Mouse (Mus musculus) forebrain, embryonic 15.5 days (tissue): ENCODE results near the gene Smim27. TPM values are rescaled to one million over a fixed set of nuclear protein-coding genes. Genes with fewer than 3 reads are reported as not detected.

Experiments
- ATAC-seq: fragments of 200-750 bp; cut with Nextera tagmentation; replicated peaks from 2 replicates; pipeline ENCODE4 v1.8.0; 2017; ENCODE audit warnings: mild to moderate bottlenecking, moderate TSS enrichment, moderate library complexity
- H3K27ac ChIP-seq: fragments of 300-500 bp; sonication (generic); replicated peaks from 2 replicates; pipeline ENCODE4 v1.5.1; 2015; ENCODE audit warnings: mild to moderate bottlenecking, inconsistent platforms
- H3K27me3 ChIP-seq: fragments of 300-500 bp; sonication (generic); 2 replicates; pipeline ENCODE4 v1.6.1; 2015; ENCODE audit warnings: inconsistent platforms
- H3K36me3 ChIP-seq: fragments of 300-500 bp; sonication (generic); 2 replicates; pipeline ENCODE4 v1.6.1; 2015; ENCODE audit warnings: mild to moderate bottlenecking, inconsistent platforms
- H3K4me1 ChIP-seq: fragments of 300-500 bp; sonication (generic); 2 replicates; pipeline ENCODE4 v1.6.1; 2015; ENCODE audit warnings: inconsistent platforms
- H3K4me2 ChIP-seq: fragments of 300-500 bp; sonication (generic); replicated peaks from 2 replicates; pipeline ENCODE4 v1.6.1; 2015; ENCODE audit warnings: mild to moderate bottlenecking, inconsistent platforms
- H3K4me3 ChIP-seq: fragments of 300-500 bp; sonication (generic); 2 replicates; pipeline ENCODE4 v1.5.1; 2015; ENCODE audit warnings: mild to moderate bottlenecking, inconsistent platforms
- H3K9ac ChIP-seq: fragments of 300-500 bp; sonication (generic); replicated peaks from 2 replicates; pipeline ENCODE4 v1.6.1; 2015; ENCODE audit warnings: mild to moderate bottlenecking, inconsistent platforms
- H3K9me3 ChIP-seq: fragments of 300-500 bp; sonication (generic); 2 replicates; pipeline ENCODE4 v1.6.1; 2016; ENCODE audit warnings: inconsistent platforms
- WGBS: fragments of 180-500 bp; shearing (Covaris S2); methylation state at CpG from one replicate; pipeline ENCODE4 v1.1.7; 2015; ENCODE audit warnings: mixed read lengths; 5-methylcytosine and 5-hydroxymethylcytosine counted together
- polyA plus RNA-seq: library from polyadenylated mRNA; unstranded; fragments of >200 nt; fragmentation: Nextera tagmentation; extraction: Ambion mirVana; gene quantifications from 2 replicates; pipeline ENCODE4 v1.2.1, GENCODE M21; 2015

Gene Smim27
- polyA plus RNA-seq, 1 experiment from 2014 or later: 16.9 TPM

GRCm38 (mm10) chr4:40309682-40310081 is 40.3 kb downstream of the Smim27 start:
- no peak for ATAC-seq
- Histone ChIP-seq H3K9ac (no peak overlapping the region), H3K27ac (no peak overlapping the region), H3K4me1 (no peaks in the 10 kb centered on the region), H3K36me3 (no peaks in the 10 kb centered on the region), H3K4me3 (no peak overlapping the region), H3K27me3 (no peaks in the 10 kb centered on the region), H3K9me3 (no peaks in the 10 kb centered on the region), H3K4me2 (no peak overlapping the region)

GRCm38 (mm10) chr4:40310796-40311383 is 41.5 kb downstream of the Smim27 start:
- no peaks in the 10 kb centered on the region for H3K4me1 ChIP-seq
- WGBS: 86% methylated on average over 11 of the region's 11 CpGs
- ATAC-seq: no peak

GRCm38 (mm10) chr4:40312213-40312612 is 42.8 kb downstream of the Smim27 start:
- no peak overlapping the region for H3K4me2 ChIP-seq
- no peaks in the 10 kb centered on the region for H3K27me3 ChIP-seq
- H3K9ac ChIP-seq: no peak overlapping the region
- WGBS: 90% methylated on average over 1 of the region's 1 CpGs
- ATAC-seq: no peak
- no peak overlapping the region for H3K4me3 ChIP-seq
- H3K36me3 ChIP-seq: no peaks in the 10 kb centered on the region
- no peaks in the 10 kb centered on the region for H3K9me3 ChIP-seq
- H3K4me1 ChIP-seq: no peaks in the 10 kb centered on the region
- H3K27ac ChIP-seq: no peak overlapping the region

More at GRCm38 (mm10) chr4:40310796-40311383, 41.5 kb downstream of the Smim27 start:
- Histone ChIP-seq H3K9me3 (no peaks in the 10 kb centered on the region), H3K27ac (no peak overlapping the region), H3K36me3 (no peaks in the 10 kb centered on the region), H3K9ac (no peak overlapping the region), H3K4me2 (no peak overlapping the region), H3K27me3 (no peaks in the 10 kb centered on the region), H3K4me3 (no peak overlapping the region)

- 84% methylated on average over 6 of the region's 6 CpGs for WGBS
- Histone ChIP-seq H3K9ac (no peak overlapping the region), H3K27ac (no peak overlapping the region), H3K27me3 (no peaks in the 10 kb centered on the region), H3K4me2 (no peak overlapping the region), H3K4me1 (no peaks in the 10 kb centered on the region), H3K9me3 (no peaks in the 10 kb centered on the region), H3K36me3 (no peaks in the 10 kb centered on the region), H3K4me3 (no peak overlapping the region)
- ATAC-seq: no peak
Observed at GRCm38 (mm10) chr4:40313026-40313425, 43.6 kb downstream of the Smim27 start.

- Histone ChIP-seq H3K27me3 (no peaks in the 10 kb centered on the region), H3K27ac (no peak overlapping the region), H3K9ac (no peak overlapping the region), H3K4me3 (no peak overlapping the region), H3K36me3 (no peaks in the 10 kb centered on the region), H3K9me3 (no peaks in the 10 kb centered on the region), H3K4me2 (no peak overlapping the region), H3K4me1 (no peaks in the 10 kb centered on the region)
- ATAC-seq: no peak
- 77% methylated on average over 3 of the region's 3 CpGs for WGBS
Observed at GRCm38 (mm10) chr4:40317404-40317803, 48.0 kb downstream of the Smim27 start.

Other genes starting within 250 kb of the Smim27 start
- 51.8 and 53.0 TPM in 2 replicates for gene Aco1, start 126.5 kb upstream of the Smim27 start, polyA plus RNA-seq
- 2.7 and 3.2 TPM in 2 replicates for gene Ddx58, start 29.8 kb upstream of the Smim27 start, polyA plus RNA-seq
- 40.7 and 41.5 TPM in 2 replicates for gene Topors, start 271 bp downstream of the Smim27 start, polyA plus RNA-seq
- gene Ndufb6, start 9.8 kb downstream of the Smim27 start, polyA plus RNA-seq: 286 and 305 TPM in 2 replicates
- 0.56 and 0.74 TPM in 2 replicates for gene Tmem215, start 202.6 kb downstream of the Smim27 start, polyA plus RNA-seq